Mouse (Mus musculus) spleen, adult 12 weeks (tissue): ENCODE measurements around the gene Gm6205.
"Not testable (repeated sequence)": the region's sequence is repeated elsewhere in the genome, so short reads cannot be mapped to it uniquely, and the experiment has no call there.

Source experiments
- DNase-seq: peaks from one replicate; pipeline ENCODE4 v3.0.0; 2022; ENCODE audit warnings: low spot score

The Gm6205 gene

GRCm38 (mm10) chr5:94648082-94648481, at the start of gene Gm6205:
Gene Gm6205 (plus strand): TSS chr5:94648382.
- not testable (repeated sequence) for DNase-seq

GRCm38 (mm10) chr5:94616242-94616641, 31.9 kb upstream of the Gm6205 start, which contains the start of gene Gm3147:
Gene Gm3147 (minus strand): TSS chr5:94616342.
- not testable (repeated sequence) for DNase-seq

- not testable (repeated sequence) for DNase-seq
Measured at GRCm38 (mm10) chr5:94623679-94624078, 24.5 kb upstream of the Gm6205 start, which contains the start of gene Gm6509. Gene Gm6509 (plus strand): TSS chr5:94623979.
